Mouse (Mus musculus) naive thymus-derived CD4-positive, alpha-beta T cell, adult 2 months (primary cell): Measurements from ENCODE around the gene Tgm6.
A peak's percentile ranks its signal among the peaks of the same experiment; 100 is the strongest.

Experiments used
- DNase-seq: peaks from one replicate; pipeline ENCODE4 v3.0.0-alpha.2; 2011; ENCODE audit warnings: low read depth

Gene Tgm6

DNA sequence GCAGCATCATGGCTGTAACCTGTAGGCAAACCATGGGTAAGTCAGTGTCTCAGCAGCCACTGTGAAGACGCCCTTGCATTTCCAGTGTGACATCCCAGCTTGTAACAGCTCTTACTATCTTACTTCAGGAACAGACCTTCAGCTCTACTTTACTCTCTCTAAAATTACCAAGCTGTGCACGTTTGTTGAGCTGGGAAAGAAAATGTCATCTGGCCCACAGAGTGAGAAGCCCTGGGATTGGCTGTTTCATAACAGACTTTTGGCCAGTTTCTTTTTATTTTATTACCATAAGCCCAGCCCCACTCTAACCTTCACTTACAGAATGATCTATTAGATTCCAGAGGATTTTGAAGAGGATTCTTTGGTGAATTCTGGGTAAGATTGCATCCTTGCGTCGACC lies at the start of gene Tgm6:
Gene Tgm6, plus strand, starts transcription at position 301 of the 400 bp plus-strand sequence.
- no peak for DNase-seq

DNA sequence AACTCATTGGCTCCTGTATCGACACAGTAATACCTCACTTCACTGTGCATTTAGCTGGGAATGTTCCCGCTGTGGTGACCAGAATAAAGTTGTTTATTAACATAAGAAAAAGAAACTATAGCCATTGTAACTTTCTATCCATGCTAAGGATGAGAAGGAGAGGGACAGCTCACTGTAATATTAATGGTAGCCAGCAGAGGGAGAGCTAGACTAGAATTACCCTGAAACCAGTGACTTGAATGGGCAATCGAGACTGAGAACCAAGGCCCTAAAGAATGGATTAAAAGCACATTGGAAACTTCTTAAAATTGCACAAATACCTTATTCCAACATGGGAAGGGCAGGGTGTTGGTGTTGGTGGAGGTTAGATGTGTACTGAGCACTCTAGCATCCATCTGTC lies 44.0 kb upstream of the Tgm6 start:
- DNase-seq: peak; percentile 33

DNA sequence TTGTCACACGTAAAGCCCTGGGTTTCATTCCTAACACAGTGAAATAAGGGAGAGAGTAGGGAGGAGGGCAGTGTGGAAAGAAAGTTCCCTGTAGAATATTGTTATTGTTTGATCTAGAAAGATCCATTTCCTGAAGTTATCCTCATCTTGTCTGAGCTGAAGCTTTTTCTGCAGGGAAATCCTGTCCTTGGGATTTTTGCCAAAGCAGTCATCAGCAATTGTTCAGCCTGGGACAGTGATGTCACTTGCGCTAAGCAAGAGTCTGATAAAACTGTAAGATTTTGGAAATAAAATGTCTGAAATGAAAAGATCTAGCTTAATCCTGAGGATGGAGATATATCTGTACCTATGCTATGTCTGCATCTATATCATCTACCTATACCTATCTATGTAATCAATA lies 41.8 kb upstream of the Tgm6 start:
- no peak for DNase-seq

DNA sequence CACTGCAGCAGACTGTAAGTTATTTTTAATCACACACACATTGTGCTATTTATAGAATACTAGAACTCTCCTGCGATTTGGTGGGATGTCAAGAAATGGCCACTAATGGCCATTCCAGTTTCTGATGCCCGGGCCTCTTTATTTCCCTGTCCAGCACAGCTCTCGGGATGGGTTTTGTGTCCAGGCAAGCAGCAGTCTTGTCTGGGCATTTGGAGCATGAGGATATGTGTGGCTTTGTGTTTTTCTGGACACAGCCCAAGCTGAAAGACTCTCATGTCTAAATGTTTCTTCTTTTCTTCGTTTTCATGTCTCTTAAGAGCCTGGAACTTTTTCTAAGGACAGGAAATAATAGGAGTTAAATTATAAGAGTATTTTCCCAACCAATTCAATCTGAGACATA lies 588 bp downstream of the Tgm6 start:
- no peak for DNase-seq

DNA sequence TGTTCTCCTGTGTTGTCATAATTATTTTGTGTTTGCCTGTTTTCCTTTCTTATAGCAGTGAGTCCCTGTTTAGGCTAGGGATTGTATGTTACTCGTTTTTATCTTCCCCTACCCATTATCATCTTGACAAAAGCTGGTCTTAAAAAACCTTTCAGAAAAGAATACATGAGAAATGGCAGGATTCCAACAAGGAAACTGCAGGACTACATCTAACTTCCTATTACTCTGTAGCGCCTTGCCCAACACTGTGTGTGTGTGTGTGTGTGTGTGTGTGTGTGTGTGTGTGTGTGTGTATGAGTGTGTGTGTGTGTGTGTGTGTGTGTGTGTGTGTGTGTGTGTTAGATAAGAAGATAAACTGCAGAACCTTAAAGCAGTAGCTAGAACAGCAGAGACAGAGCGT lies 1.2 kb downstream of the Tgm6 start:
- no peak for DNase-seq

DNA sequence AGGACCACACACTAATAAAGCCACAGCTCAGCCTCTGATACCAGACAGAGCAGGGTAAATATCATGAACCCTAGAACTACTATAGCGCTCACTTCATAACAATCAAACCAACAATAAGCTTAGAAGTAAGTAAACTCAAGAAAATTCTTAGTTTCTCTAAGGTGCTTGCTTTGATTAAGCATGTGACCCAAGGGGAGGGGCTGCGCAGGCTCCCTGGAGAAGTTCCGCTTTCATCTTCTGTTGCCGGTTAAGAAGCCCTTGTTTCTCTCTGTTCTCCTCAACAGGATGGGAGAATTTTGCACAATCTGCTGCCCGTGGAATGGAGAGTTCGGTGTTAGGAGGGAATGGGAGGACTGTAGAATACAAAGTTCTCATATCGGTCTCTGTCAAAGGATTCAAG lies 6.4 kb downstream of the Tgm6 start:
- no peak for DNase-seq

DNA sequence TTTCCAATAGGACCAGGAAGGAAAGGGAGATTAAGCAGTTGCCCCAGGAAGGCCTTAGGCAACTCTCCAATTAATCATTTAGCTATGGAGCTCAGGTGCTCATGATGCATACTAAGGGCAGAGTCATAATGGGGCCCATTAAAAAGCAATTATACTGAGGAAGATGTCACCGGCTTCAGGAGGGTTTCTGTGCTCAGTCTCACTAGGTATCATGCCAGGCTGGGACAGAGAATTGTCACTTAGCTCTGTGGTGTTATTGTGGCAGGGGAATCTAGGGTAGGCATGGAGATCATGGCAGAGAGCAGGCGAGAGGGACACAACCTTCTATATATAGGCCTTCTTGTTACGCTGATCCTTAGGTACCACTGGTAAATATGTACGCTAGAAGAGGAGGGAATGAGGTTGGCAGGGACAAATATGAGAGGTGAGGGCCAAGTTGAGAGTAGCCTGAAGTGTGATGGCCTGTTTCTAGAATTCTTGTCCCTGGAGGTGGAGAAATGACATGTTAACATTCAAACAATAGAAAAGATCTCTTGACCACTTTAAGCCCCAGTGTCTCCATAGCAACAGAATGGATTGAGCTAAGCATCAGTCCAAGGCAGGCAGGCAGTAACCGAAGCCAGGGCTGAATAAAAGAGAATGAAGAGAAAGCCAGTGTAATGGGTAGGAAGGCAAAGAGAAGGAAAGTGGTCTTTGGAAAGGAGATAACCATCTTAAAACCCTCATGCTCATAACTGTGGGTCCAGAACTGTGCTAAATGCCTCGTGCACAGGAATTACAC lies 13.3 kb downstream of the Tgm6 start:
- no peak for DNase-seq

DNA sequence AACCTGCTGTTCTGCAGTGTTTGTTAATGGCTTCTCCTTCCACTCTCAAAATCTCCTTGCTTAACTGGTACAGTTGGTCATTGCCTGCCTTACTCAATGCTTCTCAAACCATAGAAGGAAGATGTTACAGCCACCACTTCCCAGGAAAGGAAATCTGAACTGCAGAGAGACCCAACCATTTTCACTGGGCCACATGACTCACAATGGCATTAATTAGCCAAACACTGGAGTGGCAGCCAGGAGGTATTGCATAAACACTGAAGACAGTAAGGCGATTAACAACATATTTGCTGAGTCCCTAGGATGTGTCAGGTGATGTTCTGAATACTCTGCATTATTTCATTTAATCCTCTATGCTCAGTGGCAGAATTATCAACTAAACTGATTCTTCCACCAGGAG lies 13.9 kb downstream of the Tgm6 start:
- no peak for DNase-seq

DNA sequence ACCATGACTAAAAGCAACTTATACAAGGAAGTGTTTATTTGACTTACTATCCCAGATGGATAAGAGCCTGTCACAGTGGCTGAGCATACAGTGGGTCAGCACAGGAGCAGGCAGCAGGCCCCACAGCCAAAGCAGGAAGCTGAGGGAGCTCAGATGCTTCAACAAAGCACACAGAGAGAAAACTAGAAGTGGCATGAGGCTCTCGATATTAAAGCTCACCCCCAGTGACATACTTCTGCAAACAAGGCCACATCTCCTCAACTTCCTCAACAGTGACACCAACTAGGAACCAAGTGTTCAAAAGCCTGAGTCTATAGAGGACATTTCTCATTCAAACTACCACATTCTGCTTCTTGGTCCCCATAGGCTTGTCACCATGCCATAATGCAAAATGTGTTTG lies 17.5 kb downstream of the Tgm6 start:
- DNase-seq: no peak

DNA sequence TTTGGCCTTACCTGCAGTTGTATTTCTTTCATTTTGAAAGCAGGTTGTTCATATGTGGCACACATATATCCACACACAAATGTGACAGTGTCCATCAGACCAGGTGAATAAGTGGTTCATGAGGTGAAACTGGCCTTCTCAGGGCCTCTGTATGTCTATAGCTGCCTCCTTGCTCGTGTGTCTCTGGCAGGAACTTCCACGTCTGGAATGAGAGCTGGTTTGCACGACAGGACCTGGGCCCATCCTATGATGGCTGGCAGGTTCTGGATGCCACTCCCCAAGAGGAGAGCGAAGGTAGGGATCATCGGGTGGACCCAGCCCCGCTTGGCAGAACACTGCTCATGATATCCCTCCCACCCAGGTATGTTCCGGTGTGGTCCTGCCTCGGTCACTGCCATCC lies 30.8 kb downstream of the Tgm6 start:
- DNase-seq: no peak

DNA sequence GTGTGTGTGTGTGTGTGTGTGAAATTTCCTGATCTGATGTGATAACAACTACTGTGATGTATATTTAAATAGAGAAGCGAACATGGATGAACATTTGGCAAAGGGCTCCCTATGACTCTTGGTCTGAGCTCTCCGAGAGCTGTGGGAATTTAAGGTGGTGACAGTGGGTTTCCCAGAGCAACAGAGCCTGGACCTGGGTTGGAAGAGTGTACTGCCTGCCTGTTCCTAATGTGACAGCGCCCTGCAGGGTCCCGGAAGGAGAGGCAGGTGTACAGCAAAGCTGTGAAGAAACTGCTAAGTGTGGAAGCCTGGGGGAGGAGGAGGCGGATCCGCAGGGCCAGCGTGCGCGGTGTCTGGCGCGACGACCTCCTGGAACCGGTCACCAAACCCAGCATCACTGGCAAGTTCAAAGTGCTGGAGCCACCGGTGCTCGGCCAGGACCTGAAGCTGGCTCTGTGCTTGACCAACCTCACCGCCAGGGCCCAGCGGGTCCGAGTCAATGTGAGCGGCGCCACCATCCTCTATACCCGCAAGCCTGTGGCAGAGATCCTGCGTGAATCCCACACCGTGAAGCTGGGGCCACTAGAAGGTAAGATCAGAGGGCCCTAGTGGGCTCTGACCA lies 32.6 kb downstream of the Tgm6 start:
- no peak for DNase-seq

DNA sequence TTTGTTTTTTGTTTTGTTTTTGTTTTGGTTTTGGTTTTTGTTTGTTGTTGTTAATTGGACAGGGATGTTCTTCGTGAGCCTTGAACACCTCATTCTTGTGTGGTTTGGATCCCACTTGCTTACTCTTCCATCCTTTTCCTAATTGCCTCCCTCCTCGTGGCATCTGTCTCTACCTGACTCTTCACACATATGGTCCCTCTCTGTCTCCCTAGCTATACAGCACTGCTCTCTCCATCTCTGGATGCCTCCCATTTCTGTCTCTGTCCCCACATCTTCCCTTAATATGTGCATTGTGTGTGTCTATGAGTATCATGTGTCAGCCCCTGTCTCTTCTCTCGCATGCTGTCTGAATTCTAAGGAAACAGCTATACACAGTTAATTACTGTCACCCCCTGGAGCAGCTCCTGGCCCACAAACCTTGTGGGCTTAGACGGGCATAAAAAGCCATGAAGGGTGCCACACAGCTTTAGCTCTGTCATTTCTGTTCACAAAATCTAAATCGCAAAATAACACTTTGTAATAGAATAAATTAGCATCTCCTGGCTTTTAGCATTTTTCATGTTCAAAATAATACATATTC lies 34.0 kb downstream of the Tgm6 start:
- DNase-seq: no peak

DNA sequence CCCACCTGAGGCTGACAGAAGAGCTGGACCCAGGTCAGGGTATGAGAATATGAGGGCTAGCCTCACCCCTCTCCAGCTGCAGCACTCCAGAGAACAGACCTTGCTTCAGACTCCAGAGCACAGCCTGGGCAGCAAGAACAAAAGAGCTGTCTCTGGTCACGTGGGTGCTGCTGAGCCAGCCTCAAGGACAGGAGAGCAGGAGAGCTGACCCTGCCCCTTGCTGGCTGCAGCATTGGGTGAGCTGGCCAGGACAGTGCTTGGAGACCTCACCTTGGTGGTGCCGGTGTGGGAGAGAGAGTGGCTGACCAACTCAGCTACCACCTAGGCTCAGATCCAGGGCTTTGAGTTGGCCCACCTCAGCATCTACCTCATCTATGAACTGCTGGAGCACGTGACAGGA lies 43.0 kb downstream of the Tgm6 start:
- no peak for DNase-seq

DNA sequence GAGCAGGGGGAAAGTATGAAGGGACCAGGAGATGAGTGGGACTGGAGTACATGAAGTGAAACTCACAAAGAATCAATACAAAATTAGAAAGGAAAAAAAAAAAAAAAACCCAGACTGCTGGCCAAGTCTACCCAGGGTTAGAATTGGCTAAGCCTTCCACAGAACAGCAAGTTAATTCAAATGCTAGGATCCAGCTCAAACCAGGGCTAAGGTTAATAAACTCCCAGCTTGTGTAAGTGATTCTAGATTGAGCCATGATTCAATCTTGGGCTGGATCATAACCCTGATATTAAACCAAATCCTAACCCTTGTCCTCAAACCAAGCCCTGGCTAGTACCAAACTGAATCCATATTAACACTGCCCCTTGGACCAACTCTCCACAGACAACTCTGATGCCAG lies 43.6 kb downstream of the Tgm6 start:
- no peak for DNase-seq

DNA sequence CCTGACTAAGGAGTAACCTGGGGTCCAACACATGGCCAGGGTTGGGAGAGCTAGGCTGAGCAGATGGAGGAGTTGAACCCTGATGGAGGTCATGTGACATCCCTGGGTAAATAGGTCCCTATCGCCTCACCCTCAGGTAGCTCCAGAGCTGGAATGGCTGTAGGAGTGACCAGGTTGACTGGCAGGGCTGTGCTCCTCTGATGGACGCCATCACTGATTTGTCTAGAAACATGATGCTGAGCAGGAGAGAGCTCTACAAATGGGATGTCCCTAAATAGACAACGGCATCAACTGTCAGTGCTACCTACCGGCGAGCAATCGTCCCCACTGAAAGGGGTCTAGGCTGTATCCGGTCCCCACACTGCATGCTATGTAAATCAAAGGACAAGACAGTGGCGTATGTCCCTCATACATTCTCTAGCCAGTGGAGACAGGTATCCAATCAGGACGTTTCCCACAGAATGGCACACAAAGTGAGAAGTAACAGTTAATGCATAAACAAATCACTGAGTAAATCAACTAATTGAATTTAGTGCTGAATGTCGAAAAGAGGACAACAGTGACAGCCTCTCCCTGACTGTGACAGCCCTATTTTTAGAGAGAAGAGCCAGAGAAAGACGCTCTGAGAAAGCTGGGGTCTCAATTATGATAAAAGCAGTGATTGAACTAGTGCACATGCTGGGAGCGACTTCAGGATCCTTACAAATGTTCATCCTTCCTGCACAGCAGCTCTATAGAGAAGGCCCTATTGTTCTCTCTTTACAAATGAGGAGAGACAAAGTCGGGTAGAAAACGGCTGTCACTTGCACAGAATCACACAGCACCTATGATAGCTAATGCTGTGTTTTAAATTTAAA lies 45.2 kb downstream of the Tgm6 start:
- DNase-seq: no peak

DNA sequence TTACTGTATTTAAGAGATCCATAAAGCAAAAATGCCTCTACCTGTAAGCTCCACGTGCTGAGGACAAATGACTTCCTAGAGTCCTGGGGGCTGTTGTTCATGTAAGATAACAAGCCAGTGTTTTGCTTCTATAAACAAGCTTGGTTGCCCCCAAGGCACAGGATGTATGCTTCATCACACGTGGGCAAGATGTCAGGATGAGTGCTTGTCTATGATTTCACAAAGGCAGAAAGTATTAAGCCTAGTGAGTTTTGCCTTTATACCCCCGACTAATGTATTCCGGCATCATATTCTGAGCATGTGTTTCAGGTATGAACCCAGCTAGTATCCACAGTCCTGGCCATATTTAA lies 45.8 kb downstream of the Tgm6 start:
- DNase-seq: no peak

DNA sequence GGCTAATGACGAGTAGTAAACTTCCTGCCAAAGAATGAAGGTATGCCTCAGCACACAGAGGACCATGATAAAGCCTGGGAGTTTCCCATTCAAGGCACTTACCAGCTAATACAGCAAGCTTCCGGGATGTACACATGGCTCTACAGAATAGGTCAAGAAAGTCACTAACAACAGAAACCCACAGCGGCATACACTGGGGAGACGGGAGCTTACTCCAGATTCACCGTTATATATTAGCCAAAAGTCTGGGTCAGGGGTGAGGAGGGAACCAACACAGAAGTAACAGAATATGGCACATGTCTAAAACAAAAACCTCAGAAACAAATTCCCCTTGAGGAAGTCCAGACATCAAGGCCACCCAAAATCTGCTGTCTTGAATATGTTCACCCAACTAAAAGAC lies 50.5 kb downstream of the Tgm6 start:
- DNase-seq: no peak

DNA sequence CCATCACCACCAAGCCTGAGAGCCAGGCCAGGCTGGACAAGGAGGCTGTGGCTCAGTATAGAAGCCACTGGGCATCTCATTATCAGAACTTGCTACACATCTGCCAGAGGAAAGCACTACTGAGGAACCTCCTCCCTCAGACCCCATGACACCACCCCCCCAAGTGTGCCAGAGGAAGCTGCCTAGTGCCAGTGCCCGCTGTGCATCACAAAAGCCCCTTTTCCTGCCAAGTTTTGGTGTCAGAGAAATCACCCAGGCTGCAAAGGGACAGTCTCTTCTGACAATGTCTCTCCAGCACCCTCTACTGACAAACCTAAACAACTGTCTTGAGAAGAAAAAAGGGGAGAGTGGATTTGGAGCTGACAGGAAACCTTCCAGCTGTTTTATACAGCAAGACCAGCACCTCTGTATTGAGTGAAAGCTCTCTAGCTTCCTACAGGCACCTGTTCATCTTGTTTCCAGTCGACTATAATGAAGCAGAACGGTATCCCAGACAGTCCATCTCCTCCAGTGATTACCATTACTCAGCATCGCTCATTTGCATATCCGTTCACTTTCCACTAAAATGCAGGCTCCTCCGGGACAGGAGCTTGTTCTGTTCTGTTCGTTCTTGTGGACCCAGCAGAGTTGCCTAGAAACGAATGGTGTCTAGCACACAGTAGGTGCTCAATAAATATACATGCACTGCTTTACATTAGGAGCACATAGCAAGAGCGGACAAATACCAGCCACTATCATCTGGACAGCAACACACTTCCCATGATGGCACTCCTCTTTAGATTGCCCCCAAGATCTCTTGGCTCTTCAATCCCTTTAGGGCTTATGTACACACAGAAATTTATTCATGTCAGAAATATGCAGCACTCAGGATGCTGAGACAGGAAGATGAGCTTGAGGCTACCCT lies 54.3 kb downstream of the Tgm6 start:
- DNase-seq: no peak

DNA sequence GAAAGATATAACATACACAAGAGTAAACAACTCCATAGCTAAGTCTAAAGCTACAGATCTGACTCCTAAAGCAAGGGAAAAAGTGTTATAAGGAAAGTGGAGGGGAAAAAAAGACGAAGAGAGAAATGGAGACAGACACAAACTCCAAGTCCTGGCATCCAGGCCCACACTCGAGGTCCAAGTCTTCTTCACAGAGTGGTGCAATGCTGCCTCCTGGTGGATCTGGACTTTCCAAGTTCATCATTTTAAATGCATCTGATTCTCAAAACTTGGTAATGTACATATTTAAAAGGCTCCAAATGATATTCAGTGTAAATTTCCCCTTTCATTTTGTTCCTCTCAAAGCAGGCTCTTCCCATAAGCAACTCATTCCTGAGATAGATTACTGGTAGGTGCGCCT lies 55.6 kb downstream of the Tgm6 start:
- DNase-seq: peak; percentile 43

DNA sequence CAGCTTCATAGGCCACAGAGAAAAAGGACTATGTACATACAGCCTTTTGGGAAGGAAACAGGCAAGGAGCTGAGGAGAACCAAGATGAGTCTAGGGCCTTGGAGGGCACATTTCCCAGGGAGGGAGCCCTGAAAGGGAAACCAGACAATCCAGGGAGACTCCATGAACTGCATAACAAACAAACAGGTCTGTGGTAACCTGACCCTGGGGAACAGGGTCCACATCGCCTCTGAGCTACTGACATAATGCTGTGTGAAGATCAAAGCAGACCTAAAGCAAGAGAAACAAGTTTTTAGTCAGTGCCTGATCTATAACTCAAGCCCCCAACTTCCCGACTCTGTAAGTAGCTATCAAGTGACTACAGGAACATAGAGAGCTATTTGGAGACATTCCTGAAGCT lies 59.5 kb downstream of the Tgm6 start:
- DNase-seq: no peak

DNA sequence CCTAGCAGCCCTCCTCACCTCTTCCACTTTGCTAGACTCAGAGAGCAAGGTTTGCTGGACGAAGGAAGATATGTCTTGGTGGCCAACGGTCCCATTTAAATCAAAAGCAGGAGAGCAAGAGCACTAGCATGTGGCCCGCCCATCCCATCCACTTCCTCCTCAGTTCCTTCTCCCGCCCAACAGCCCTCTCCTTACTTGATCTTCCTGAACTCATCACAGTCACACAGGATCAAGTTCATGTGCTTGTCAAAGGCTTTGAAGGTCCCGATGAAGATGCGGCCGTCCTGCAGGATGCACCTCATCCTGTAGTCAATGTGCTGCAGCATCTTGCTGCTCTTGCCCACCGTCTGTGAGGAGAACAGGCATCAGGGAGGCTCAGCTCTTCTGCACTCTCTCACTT lies 64.6 kb downstream of the Tgm6 start:
- DNase-seq: no peak

DNA sequence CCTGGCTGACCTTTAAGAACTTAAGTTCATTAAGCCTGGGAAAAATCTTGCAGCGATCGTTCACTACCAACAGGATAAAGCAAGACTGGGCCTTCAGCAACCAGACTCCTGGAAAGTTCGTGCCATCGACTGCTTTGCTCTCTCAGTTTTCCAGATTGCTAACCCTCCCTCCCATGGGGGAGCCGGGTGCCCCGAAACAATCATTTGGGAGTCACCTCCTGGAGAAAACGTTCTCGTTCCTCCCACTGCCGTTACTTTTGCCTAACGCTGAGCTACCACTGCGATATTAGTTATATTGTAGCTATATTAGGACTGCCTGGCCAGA lies 66.1 kb downstream of the Tgm6 start:
- no peak for DNase-seq
